Mouse (Mus musculus) CD4-positive, CD25-positive, alpha-beta regulatory T cell, adult 9 weeks (primary cell): ENCODE data around the gene Lce1a1. TPM values are rescaled to one million over a fixed set of nuclear protein-coding genes. Genes with fewer than 3 reads are reported as not detected.

Experiments used
- polyA plus RNA-seq: library from polyadenylated mRNA; unstranded; fragments of 100-300 nt; shearing (Covaris generic); gene quantifications from one replicate; pipeline ENCODE4 v1.2.1, GENCODE M21; 2017

Gene Lce1a1
- polyA plus RNA-seq = not detected

DNA sequence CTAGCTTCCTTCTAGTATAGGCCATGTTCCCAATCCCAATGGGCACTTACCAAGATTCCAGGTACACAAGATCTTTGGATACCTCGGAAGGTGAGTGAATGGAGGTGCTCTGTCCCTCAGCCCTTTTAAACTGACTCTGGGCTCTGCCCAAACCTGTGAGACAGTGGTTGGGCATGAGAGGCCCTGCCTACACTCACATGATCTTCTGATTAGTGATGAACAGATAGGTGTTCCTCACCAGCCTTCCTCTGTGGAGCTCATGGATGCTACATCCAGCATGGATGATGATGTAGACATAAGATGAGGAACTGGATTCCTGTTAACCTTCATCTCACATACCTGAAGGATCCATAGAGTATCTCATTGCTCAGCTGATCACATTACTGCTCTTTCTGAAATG is at the start of gene Lce1a1:
Gene Lce1a1, minus strand, starts transcription at position 101 of the 400 bp plus-strand sequence.

GRCm38 (mm10) chr3:92687110-92687509 is 39.0 kb upstream of the Lce1a1 start, which contains the start of gene Lce1d:
Gene Lce1d, minus strand, starts transcription at chr3:92687210.

DNA sequence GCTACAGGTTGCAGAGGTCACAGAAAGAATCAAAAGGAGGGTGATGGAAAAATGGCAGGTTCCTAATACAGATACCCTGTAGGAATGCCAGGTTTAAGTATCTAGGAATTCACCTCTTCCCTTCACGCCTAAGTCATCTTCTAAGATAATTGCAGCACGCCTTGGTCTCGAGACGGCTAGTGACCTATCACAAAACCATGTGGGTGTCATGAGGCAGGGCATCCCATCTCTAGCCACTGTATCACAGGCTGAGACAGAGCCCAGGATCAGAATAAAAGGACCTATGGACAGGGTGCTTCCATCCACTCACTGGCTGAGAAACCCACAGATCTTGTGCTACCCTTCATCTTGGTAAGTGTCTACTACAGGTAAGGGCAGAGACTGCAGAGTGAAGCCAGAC is 30.8 kb upstream of the Lce1a1 start, which contains the start of gene Lce1c:
Gene Lce1c, plus strand, starts transcription at position 301 of the 400 bp plus-strand sequence.

DNA sequence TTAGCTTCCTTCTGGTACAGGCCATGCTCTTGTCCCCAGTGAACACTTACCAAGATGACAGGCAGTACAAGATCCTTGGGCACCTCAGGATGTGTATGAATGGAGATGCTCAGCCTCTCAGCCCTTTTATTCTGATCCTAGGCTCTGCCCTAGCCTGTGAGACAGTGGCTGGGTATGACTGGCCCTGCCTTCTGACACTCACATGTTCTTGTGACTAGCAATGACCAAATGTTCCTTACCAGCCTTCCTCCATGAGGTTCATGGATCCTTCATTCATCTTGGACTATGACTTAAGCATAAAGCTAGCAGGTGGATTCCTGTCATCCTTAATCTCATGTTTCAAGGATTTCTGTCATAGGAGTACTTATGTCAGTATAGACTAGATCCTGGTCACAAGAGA is 22.1 kb upstream of the Lce1a1 start, which contains the start of gene Lce1a2:
Gene Lce1a2, minus strand, starts transcription at position 101 of the 400 bp plus-strand sequence.

DNA sequence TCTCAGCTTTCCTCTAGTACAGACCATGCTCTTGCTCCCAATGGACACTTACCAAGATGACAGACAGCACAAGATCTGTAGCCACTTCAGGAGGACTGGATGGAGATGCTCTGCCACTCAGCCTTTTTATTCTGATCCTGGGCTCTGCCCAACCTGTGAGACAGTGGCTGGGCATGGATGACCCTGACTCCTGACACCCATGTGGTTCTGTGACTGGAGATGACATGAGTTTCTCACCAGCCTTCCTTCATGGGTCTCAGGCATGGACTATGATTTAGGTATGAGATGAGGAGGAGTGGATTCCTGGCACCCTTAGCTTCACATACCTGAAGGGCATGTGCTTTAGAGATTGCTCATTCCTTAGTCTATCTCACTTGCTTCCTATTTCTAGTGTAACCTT is 8.7 kb upstream of the Lce1a1 start, which contains the start of gene Lce1b:
Gene Lce1b, minus strand, starts transcription at position 101 of the 400 bp plus-strand sequence.

GRCm38 (mm10) chr3:92621560-92621959 is 26.5 kb downstream of the Lce1a1 start, which contains the start of gene Lce6a:
Gene Lce6a, minus strand, starts transcription at chr3:92621660.

GRCm38 (mm10) chr3:92607392-92607791 is 40.7 kb downstream of the Lce1a1 start, which contains the start of gene 2210017I01Rik:
Gene 2210017I01Rik, minus strand, starts transcription at chr3:92607492.

Other genes with a start within 250 kb of the Lce1a1 start
- gene Sprr2i, start 240.3 kb downstream of the Lce1a1 start, polyA plus RNA-seq = not detected
- gene Sprr2j-ps, start 230.2 kb downstream of the Lce1a1 start, polyA plus RNA-seq = not detected
- gene Gm9774, start 218.9 kb downstream of the Lce1a1 start, polyA plus RNA-seq = 25.1 TPM
- gene Sprr2k, start 215.7 kb downstream of the Lce1a1 start, polyA plus RNA-seq = not detected
- gene Sprr1b, start 209.5 kb downstream of the Lce1a1 start, polyA plus RNA-seq = not detected
- not detected for gene Sprr3, start 189.6 kb downstream of the Lce1a1 start, polyA plus RNA-seq
- not detected for gene Sprr1a, start 162.4 kb downstream of the Lce1a1 start, polyA plus RNA-seq
- not detected for gene Sprr4, start 147.8 kb downstream of the Lce1a1 start, polyA plus RNA-seq
- not detected for gene 2310046K23Rik, start 113.8 kb downstream of the Lce1a1 start, polyA plus RNA-seq
- not detected for gene Ivl, start 74.6 kb downstream of the Lce1a1 start, polyA plus RNA-seq
- gene Smcp, start 59.3 kb downstream of the Lce1a1 start, polyA plus RNA-seq = not detected
- not detected for gene 2210017I01Rik, start 40.8 kb downstream of the Lce1a1 start, polyA plus RNA-seq
- gene Lce6a, start 26.6 kb downstream of the Lce1a1 start, polyA plus RNA-seq = not detected
- gene Lce1b, start 8.6 kb upstream of the Lce1a1 start, polyA plus RNA-seq = not detected
- not detected for gene Lce1a2, start 22.0 kb upstream of the Lce1a1 start, polyA plus RNA-seq
- gene Lce1c, start 30.9 kb upstream of the Lce1a1 start, polyA plus RNA-seq = not detected
- gene Lce1d, start 38.9 kb upstream of the Lce1a1 start, polyA plus RNA-seq = not detected
- not detected for gene Lce1e, start 60.8 kb upstream of the Lce1a1 start, polyA plus RNA-seq
- gene Lce1f, start 72.0 kb upstream of the Lce1a1 start, polyA plus RNA-seq = not detected
- gene Gm38119, start 90.8 kb upstream of the Lce1a1 start, polyA plus RNA-seq = not detected
- gene Lce1g, start 104.0 kb upstream of the Lce1a1 start, polyA plus RNA-seq = not detected
- not detected for gene Lce1h, start 116.8 kb upstream of the Lce1a1 start, polyA plus RNA-seq
- not detected for gene Lce1i, start 130.6 kb upstream of the Lce1a1 start, polyA plus RNA-seq
- not detected for gene Lce1j, start 142.2 kb upstream of the Lce1a1 start, polyA plus RNA-seq
- not detected for gene Lce1k, start 159.6 kb upstream of the Lce1a1 start, polyA plus RNA-seq
- not detected for gene Kprp, start 178.9 kb upstream of the Lce1a1 start, polyA plus RNA-seq
- gene Lce1l, start 203.0 kb upstream of the Lce1a1 start, polyA plus RNA-seq = not detected
- not detected for gene 2310050C09Rik, start 221.9 kb upstream of the Lce1a1 start, polyA plus RNA-seq